In genomic region chr9:47587577-47588194, GRCm38 (mm10) we compare ENCODE assay signal across 9 mouse cellular contexts. TPM values are rescaled to one million over a fixed set of nuclear protein-coding genes. Genes with fewer than 3 reads are reported as not detected.
DNase-seq lines count a peak whose midpoint lies in the region; ATAC-seq lines count a peak whose summit lies in the region.
"Had no signal": no experiment of that assay in that cellular context is flagged by ENCODE, and none has a peak within 500 bp of the region (broad histone marks: within the 10 kb centered on the region; RNA-seq: fewer than 3 reads in every experiment).

No protein-coding gene starts in this region.

- no peak overlapping the region for H3K4me3 ChIP-seq in midbrain, embryonic 14.5 days (replicated peaks; ENCODE audit: low read depth, low read length)
- H3K4me3 ChIP-seq in midbrain, embryonic 13.5 days (replicated peaks), result no peak overlapping the region
- no peak overlapping the region for H3K4me3 ChIP-seq in stomach, embryonic 14.5 days (ENCODE audit: low read depth, low read length)
- no peak overlapping the region for H3K4me3 ChIP-seq in limb, embryonic 10.5 days
- H3K4me3 ChIP-seq: limb, embryonic 15.5 days had no signal

- H3K9me3 ChIP-seq in midbrain, embryonic 14.5 days (ENCODE audit: control insufficient read depth, low read length), result no peaks in the 10 kb centered on the region
- H3K9me3 ChIP-seq in midbrain, embryonic 13.5 days, result no peaks in the 10 kb centered on the region
- no peaks in the 10 kb centered on the region for H3K9me3 ChIP-seq in stomach, embryonic 14.5 days (ENCODE audit: control insufficient read depth, low read depth, low read length)
- no peaks in the 10 kb centered on the region for H3K9me3 ChIP-seq in limb, embryonic 10.5 days (replicated peaks)
- H3K9me3 ChIP-seq: limb, embryonic 15.5 days had no signal

- no peak for ATAC-seq in midbrain, embryonic 14.5 days (ENCODE audit: low FRiP score, low TSS enrichment)
- ATAC-seq in midbrain, embryonic 13.5 days, result no peak
- ATAC-seq in stomach, embryonic 14.5 days (ENCODE audit: insufficient number of reproducible peaks, insufficient read depth, low FRiP score, low read depth), result no peak

- H3K4me2 ChIP-seq in midbrain, embryonic 14.5 days (ENCODE audit: low read length), result 0 out of 2 replicates have a peak overlapping the region, but pooled peaks have one; percentile 6
- H3K4me2 ChIP-seq in midbrain, embryonic 13.5 days (replicated peaks), result no peak overlapping the region; the same call in 1 of the 2 replicates
- H3K4me2 ChIP-seq in stomach, embryonic 14.5 days (replicated peaks; ENCODE audit: low read depth, low read length), result peak overlapping the region; percentile 26
- H3K4me2 ChIP-seq: limb, embryonic 15.5 days had no signal

- H3K4me1 ChIP-seq in midbrain, embryonic 14.5 days (ENCODE audit: control insufficient read depth, insufficient read depth, low read length), result peaks cover 23% of the 10 kb centered on the region
- H3K4me1 ChIP-seq in midbrain, embryonic 13.5 days (replicated peaks), result peaks cover 43% of the 10 kb centered on the region
- peaks cover 8% of the 10 kb centered on the region; the same call in 1 of the 2 replicates for H3K4me1 ChIP-seq in stomach, embryonic 14.5 days (ENCODE audit: control insufficient read depth, insufficient read depth, low read length)
- peaks cover 32% of the 10 kb centered on the region for H3K4me1 ChIP-seq in limb, embryonic 10.5 days

- no peak overlapping the region for H3K27ac ChIP-seq in midbrain, embryonic 14.5 days (replicated peaks; ENCODE audit: low read depth, low read length)
- H3K27ac ChIP-seq in midbrain, embryonic 13.5 days, result no peak overlapping the region
- no peak overlapping the region for H3K27ac ChIP-seq in stomach, embryonic 14.5 days (ENCODE audit: low read length)
- H3K27ac ChIP-seq in limb, embryonic 10.5 days, result no peak overlapping the region
- H3K27ac ChIP-seq: limb, embryonic 15.5 days had no signal

- WGBS in midbrain, embryonic 14.5 days, result 51% methylated on average over 7 of the region's 7 CpGs
- 60% methylated on average over 7 of the region's 7 CpGs for WGBS in midbrain, embryonic 13.5 days
- WGBS in stomach, embryonic 14.5 days, result 45% methylated on average over 7 of the region's 7 CpGs
- WGBS in limb, embryonic 10.5 days, result 63% methylated on average over 7 of the region's 7 CpGs

- no peak overlapping the region for H3K9ac ChIP-seq in midbrain, embryonic 14.5 days (replicated peaks; ENCODE audit: low read length)
- no peak overlapping the region; the same call in 1 of the 2 replicates for H3K9ac ChIP-seq in midbrain, embryonic 13.5 days (replicated peaks)
- no peak overlapping the region for H3K9ac ChIP-seq in stomach, embryonic 14.5 days (replicated peaks; ENCODE audit: low read depth, low read length)
- H3K9ac ChIP-seq: limb, embryonic 15.5 days had no signal

- peak; percentile 20 for DNase-seq in cerebellum, adult 8-10 months
- DNase-seq in cerebellum, adult 9-11 months, result no peak
- DNase-seq in midbrain, embryonic 14.5 days, result peak; percentile 60
- peak; percentile 28 to 42 for DNase-seq in cerebellum, postnatal 36 days
- DNase-seq in kidney, postnatal 36 days, result peak; percentile 25 to 63
- DNase-seq in limb, embryonic 10.5 days (ENCODE audit: low spot score), result no peak

- H3K36me3 ChIP-seq in midbrain, embryonic 14.5 days (ENCODE audit: control insufficient read depth, insufficient read depth, low read length), result no peaks in the 10 kb centered on the region
- no peaks in the 10 kb centered on the region for H3K36me3 ChIP-seq in midbrain, embryonic 13.5 days
- H3K36me3 ChIP-seq in stomach, embryonic 14.5 days (ENCODE audit: control insufficient read depth, insufficient read depth, low read length), result no peaks in the 10 kb centered on the region
- H3K36me3 ChIP-seq in limb, embryonic 10.5 days, result no peaks in the 10 kb centered on the region
- H3K36me3 ChIP-seq: limb, embryonic 15.5 days had no signal

- no peaks in the 10 kb centered on the region for H3K27me3 ChIP-seq in midbrain, embryonic 14.5 days (ENCODE audit: control insufficient read depth, insufficient read depth, low read length)
- no peaks in the 10 kb centered on the region for H3K27me3 ChIP-seq in midbrain, embryonic 13.5 days
- 0 out of 2 replicates have a peak, but pooled peaks cover 2% of the 10 kb centered on the region for H3K27me3 ChIP-seq in stomach, embryonic 14.5 days (ENCODE audit: control insufficient read depth, insufficient read depth, low read length)
- no peaks in the 10 kb centered on the region for H3K27me3 ChIP-seq in limb, embryonic 10.5 days (ENCODE audit: low read depth, poor library complexity, severe bottlenecking)

RNA-seq across cellular contexts. Expression of gene Cadm1, which starts 57.7 kb away (rescaled TPM):
- 200 and 204 TPM in 2 replicates for polyA plus RNA-seq in midbrain, embryonic 14.5 days (2014; fragmentation: Nextera tagmentation; extraction: Ambion mirVana)
- polyA plus RNA-seq in midbrain, embryonic 13.5 days (2015; fragmentation: Nextera tagmentation; extraction: Ambion mirVana), result 138 and 156 TPM in 2 replicates
- polyA plus RNA-seq in stomach, embryonic 14.5 days (2014; fragmentation: Nextera tagmentation; extraction: Ambion mirVana), result 70.5 and 74.6 TPM in 2 replicates
- polyA plus RNA-seq in limb, embryonic 10.5 days (2016; fragmentation: Nextera tagmentation; extraction: Ambion mirVana), result 49.1 and 51.3 TPM in 2 replicates

Comparison
In these comparisons a context has a peak if more than half of its experiments do, and no peak if none do; other contexts are left out.
1. DNase-seq: peak in cerebellum, adult 8-10 months (single experiment), midbrain, embryonic 14.5 days (single experiment), cerebellum, postnatal 36 days (2 of 2) and kidney, postnatal 36 days (2 of 2); none in cerebellum, adult 9-11 months (single experiment) and limb, embryonic 10.5 days (single experiment).